Mouse (Mus musculus) left cerebral cortex, postnatal 25 days (tissue): Measurements from ENCODE around the gene Kera. TPM values are rescaled to one million over a fixed set of nuclear protein-coding genes. Genes with fewer than 3 reads are reported as not detected.

Experiments
- DNase-seq, 2 experiments: peaks; one replicate each; pipeline ENCODE4 v3.0.0; 2022; ENCODE audit warnings: low spot score in 2 of 2, mixed read lengths in 1 of 2
- intact Hi-C: fragments of 180-260 bp; cut with DNase I; formaldehyde crosslinking; loops from one replicate; pipeline ENCODE4 v1.15.1; 2025
- total RNA-seq, 2 experiments: library from RNA; stranded (reverse); gene quantifications; 2 replicates each; pipeline ENCODE4 v1.2.3; 2021

Gene Kera
- total RNA-seq, 2 experiments from 2014 or later, result not detected

DNA sequence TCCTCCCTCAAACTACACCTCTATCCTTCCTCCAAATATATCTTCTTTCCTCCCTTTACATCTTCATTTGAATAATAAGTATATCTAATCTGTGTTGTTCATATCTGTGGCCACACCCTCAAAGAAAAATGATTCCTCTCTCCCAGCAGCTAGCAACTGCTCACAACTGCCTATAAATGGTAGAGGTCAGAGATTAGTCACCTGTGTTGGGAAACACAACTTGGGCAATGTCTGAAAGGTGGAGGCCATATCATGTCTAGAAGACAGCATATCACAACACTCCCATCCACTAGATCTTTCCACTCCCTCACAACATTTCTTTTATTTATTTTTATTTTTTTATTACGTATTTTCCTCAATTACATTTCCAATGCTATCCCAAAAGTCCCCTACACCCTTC is 52.8 kb downstream of the Kera start:
- no peak for DNase-seq
- intact Hi-C loops, result no loop called here

Other genes starting within 250 kb of the Kera start
- gene Dcn, start 127.3 kb upstream of the Kera start, total RNA-seq, result 10 to 100 TPM; 15.9 to 27.7 TPM
- 1 to 10 TPM; 1.9 to 2.7 TPM for gene Lum, start 41.8 kb upstream of the Kera start, total RNA-seq
- gene Epyc, start 37.2 kb downstream of the Kera start, total RNA-seq, result under 1 TPM in 1 of 2 experiments, not detected in 1; 0.25 TPM
- not detected for gene Ccer1, start 86.2 kb downstream of the Kera start, total RNA-seq
- under 1 TPM in 1 of 2 experiments, not detected in 1; 0.37 TPM for gene C030005K15Rik, start 119.9 kb downstream of the Kera start, total RNA-seq